Mouse (Mus musculus) limb, embryonic 11.5 days (tissue): ENCODE results near the gene Clk3. TPM values are rescaled to one million over a fixed set of nuclear protein-coding genes. Genes with fewer than 3 reads are reported as not detected.

Experiments used
- ATAC-seq: fragments of 200-750 bp; cut with Nextera tagmentation; 2 replicates; pipeline ENCODE4 v1.8.0; 2017; ENCODE audit warnings: low read depth; ENCODE audit not compliant: insufficient number of reproducible peaks, low FRiP score, low TSS enrichment
- DNase-seq: peaks from one replicate; pipeline ENCODE4 v3.0.0-alpha.2; 2015; ENCODE audit warnings: low spot score
- H3K27ac ChIP-seq: fragments of 300-500 bp; sonication (generic); replicated peaks from 2 replicates; pipeline ENCODE4 v1.5.1; 2014; ENCODE audit warnings: low read depth, mild to moderate bottlenecking, low read length
- H3K27me3 ChIP-seq: fragments of 300-500 bp; sonication (generic); 2 replicates; pipeline ENCODE4 v1.6.1; 2014; ENCODE audit warnings: mild to moderate bottlenecking, low read length, mixed read lengths; ENCODE audit not compliant: control insufficient read depth, insufficient read depth
- H3K36me3 ChIP-seq: fragments of 300-500 bp; sonication (generic); 2 replicates; pipeline ENCODE4 v1.6.1; 2014; ENCODE audit warnings: mild to moderate bottlenecking, low read length, moderate library complexity, mixed read lengths; ENCODE audit not compliant: control insufficient read depth, insufficient read depth
- H3K4me1 ChIP-seq: fragments of 300-500 bp; sonication (generic); 2 replicates; pipeline ENCODE4 v1.6.1; 2014; ENCODE audit warnings: low read length, mixed read lengths; ENCODE audit not compliant: control insufficient read depth, insufficient read depth
- H3K4me2 ChIP-seq: fragments of 300-500 bp; sonication (generic); 2 replicates; pipeline ENCODE4 v1.6.1; 2014; ENCODE audit warnings: low read depth, mild to moderate bottlenecking, moderate library complexity; ENCODE audit not compliant: severe bottlenecking
- H3K4me3 ChIP-seq: fragments of 300-500 bp; sonication (generic); 2 replicates; pipeline ENCODE4 v1.5.1; 2014; ENCODE audit warnings: low read depth, low read length
- H3K9ac ChIP-seq: fragments of 300-500 bp; sonication (generic); 2 replicates; pipeline ENCODE4 v1.6.1; 2014; ENCODE audit warnings: mild to moderate bottlenecking, low read length
- H3K9me3 ChIP-seq: fragments of 300-500 bp; sonication (generic); 2 replicates; pipeline ENCODE4 v1.6.1; 2016; ENCODE audit warnings: low read length; ENCODE audit not compliant: control insufficient read depth
- WGBS: fragments of 180-500 bp; shearing (Covaris S2); extraction: QIAGEN DNeasy Blood & Tissue Kit; methylation state at CpG from one replicate; pipeline ENCODE4 v1.1.7; 2014; 5-methylcytosine and 5-hydroxymethylcytosine counted together
- polyA plus RNA-seq: library from polyadenylated mRNA; unstranded; fragments of >200 nt; fragmentation: Nextera tagmentation; extraction: Ambion mirVana; gene quantifications from 2 replicates; pipeline ENCODE4 v1.2.1, GENCODE M21; 2014

Clk3 gene
- polyA plus RNA-seq, 1 experiment from 2014 or later: 72.2 TPM

DNA sequence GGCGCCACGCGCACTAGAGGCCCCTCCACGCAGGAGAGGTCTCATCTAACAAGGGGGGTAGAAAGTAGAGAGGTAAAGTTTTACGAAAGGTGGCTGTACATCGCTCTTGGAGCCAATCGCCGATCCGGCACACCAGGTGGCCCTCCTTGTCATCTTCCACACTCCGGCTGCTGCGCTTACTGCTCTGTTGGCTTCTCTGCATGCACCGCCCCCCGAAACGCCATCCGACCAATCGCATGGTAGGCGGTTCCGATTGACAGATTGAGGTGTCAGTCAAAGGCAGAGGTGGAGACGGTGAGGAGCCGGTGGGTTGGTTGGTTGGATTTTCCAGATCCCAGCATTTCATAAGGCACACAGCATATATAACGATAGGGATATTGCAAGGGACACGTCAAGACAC lies 7.1 kb downstream of the Clk3 start:
- peaks cover 9% of the 10 kb centered on the region; the same call in 1 of the 2 replicates for H3K4me1 ChIP-seq
- H3K9me3 ChIP-seq: no peaks in the 10 kb centered on the region
- ATAC-seq (no peak), DNase-seq (no peak)
- H3K4me3 ChIP-seq: no peak overlapping the region
- no peaks in the 10 kb centered on the region for H3K27me3 ChIP-seq
- 93% methylated on average over 22 of the region's 22 CpGs for WGBS
- H3K27ac ChIP-seq: no peak overlapping the region
- no peak overlapping the region for H3K4me2 ChIP-seq
- no peak overlapping the region for H3K9ac ChIP-seq
- peaks cover 43% of the 10 kb centered on the region for H3K36me3 ChIP-seq

DNA sequence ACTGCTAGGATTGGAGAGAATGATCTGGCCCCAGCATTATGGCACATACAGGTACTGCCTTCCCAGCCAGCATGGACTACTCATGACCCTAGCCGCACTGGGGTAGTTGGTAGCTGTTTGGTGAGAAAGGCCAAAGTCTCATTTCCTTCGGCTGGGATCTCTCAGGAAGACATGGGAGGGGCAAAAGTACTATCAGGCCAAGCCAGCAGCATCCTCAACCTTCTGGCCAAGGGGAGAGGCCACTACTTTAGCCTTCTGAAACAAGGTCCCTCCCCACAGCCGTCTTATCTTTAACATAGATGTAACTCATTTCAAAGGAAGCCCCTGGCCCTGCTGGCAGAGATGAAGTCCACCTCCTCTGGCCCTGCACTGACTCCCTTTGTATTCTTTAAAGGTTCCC lies 8.1 kb downstream of the Clk3 start:
- no peaks in the 10 kb centered on the region for H3K27me3 ChIP-seq
- H3K4me3 ChIP-seq: no peak overlapping the region
- H3K9ac ChIP-seq: no peak overlapping the region
- no peak for DNase-seq
- no peak overlapping the region for H3K27ac ChIP-seq
- 86% methylated on average over 3 of the region's 3 CpGs for WGBS
- H3K4me2 ChIP-seq: no peak overlapping the region
- peaks cover 3% of the 10 kb centered on the region; the same call in 1 of the 2 replicates for H3K4me1 ChIP-seq
- no peaks in the 10 kb centered on the region for H3K9me3 ChIP-seq
- no peak for ATAC-seq
- peaks cover 49% of the 10 kb centered on the region for H3K36me3 ChIP-seq

DNA sequence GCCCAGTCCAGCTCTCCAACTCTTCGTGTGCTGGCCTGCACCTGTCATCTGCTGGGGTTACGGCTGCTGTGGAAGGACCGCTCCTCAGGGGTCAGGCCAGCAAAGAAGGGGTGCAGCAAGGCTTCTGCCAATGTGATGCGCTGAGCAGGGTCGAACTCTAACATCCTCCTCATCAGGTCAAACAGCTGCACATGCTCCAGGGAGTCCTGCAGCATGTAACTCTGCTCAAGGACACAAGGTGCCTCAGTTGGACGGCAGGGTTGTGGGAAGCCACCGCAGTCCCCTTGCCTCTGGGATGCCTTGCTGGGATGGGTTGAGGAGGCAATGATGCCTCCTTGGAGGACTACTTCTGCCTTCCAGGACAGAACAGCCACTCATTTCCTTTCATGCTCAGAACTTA lies 14.8 kb downstream of the Clk3 start:
- WGBS: 92% methylated on average over 7 of the region's 7 CpGs
- Histone ChIP-seq H3K9me3 (no peaks in the 10 kb centered on the region), H3K36me3 (peaks cover 46% of the 10 kb centered on the region), H3K9ac (no peak overlapping the region), H3K4me3 (no peak overlapping the region), H3K27ac (no peak overlapping the region), H3K4me2 (no peak overlapping the region), H3K27me3 (no peaks in the 10 kb centered on the region), H3K4me1 (no peaks in the 10 kb centered on the region)
- ATAC-seq (no peak), DNase-seq (no peak)

GRCm38 (mm10) chr9:57748831-57749230 lies 16.8 kb downstream of the Clk3 start:
- DNase-seq: no peak
- H3K27ac ChIP-seq: no peak overlapping the region
- H3K9me3 ChIP-seq: no peaks in the 10 kb centered on the region
- H3K4me1 ChIP-seq: no peaks in the 10 kb centered on the region
- H3K9ac ChIP-seq: no peak overlapping the region
- H3K36me3 ChIP-seq: peaks cover 39% of the 10 kb centered on the region; the same call in 1 of the 2 replicates
- no peaks in the 10 kb centered on the region for H3K27me3 ChIP-seq
- WGBS: 87% methylated on average over 1 of the region's 1 CpGs
- no peak overlapping the region for H3K4me3 ChIP-seq
- ATAC-seq: no peak
- no peak overlapping the region for H3K4me2 ChIP-seq

GRCm38 (mm10) chr9:57748137-57748536 lies 17.5 kb downstream of the Clk3 start:
- no peaks in the 10 kb centered on the region for H3K27me3 ChIP-seq
- ATAC-seq: no peak
- 92% methylated on average over 6 of the region's 6 CpGs for WGBS

DNA sequence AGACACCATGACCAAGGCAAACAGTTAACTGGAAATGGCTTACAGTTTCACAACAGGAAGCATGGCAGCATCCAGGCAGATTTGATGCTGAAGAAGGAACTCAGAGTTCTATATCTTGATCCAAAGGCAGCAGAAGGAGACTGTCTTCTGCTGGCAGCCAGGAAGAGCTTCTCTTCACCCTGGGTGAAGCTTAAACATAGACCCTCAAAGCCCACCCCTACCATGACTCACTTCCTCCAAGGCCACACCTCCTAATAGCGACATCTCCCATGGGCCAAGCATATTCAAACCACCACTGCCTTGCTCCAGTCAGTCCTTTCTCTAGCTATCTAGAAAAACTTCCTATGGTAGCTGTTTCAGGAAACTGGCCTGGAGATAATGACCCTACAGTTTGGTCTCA lies 18.6 kb downstream of the Clk3 start:
- WGBS: 81% methylated on average over 1 of the region's 1 CpGs
- Histone ChIP-seq H3K36me3 (peaks cover 27% of the 10 kb centered on the region; the same call in 1 of the 2 replicates), H3K27ac (no peak overlapping the region), H3K9me3 (no peaks in the 10 kb centered on the region), H3K4me3 (no peak overlapping the region), H3K9ac (no peak overlapping the region), H3K27me3 (no peaks in the 10 kb centered on the region), H3K4me1 (no peaks in the 10 kb centered on the region), H3K4me2 (no peak overlapping the region)
- DNase-seq (no peak), ATAC-seq (no peak)

More at GRCm38 (mm10) chr9:57748137-57748536, 17.5 kb downstream of the Clk3 start:
- no peak for DNase-seq
- H3K27ac ChIP-seq: no peak overlapping the region
- H3K9ac ChIP-seq: no peak overlapping the region
- no peaks in the 10 kb centered on the region for H3K9me3 ChIP-seq
- H3K4me3 ChIP-seq: no peak overlapping the region
- H3K4me1 ChIP-seq: no peaks in the 10 kb centered on the region
- peaks cover 33% of the 10 kb centered on the region; the same call in 1 of the 2 replicates for H3K36me3 ChIP-seq
- no peak overlapping the region for H3K4me2 ChIP-seq

DNA sequence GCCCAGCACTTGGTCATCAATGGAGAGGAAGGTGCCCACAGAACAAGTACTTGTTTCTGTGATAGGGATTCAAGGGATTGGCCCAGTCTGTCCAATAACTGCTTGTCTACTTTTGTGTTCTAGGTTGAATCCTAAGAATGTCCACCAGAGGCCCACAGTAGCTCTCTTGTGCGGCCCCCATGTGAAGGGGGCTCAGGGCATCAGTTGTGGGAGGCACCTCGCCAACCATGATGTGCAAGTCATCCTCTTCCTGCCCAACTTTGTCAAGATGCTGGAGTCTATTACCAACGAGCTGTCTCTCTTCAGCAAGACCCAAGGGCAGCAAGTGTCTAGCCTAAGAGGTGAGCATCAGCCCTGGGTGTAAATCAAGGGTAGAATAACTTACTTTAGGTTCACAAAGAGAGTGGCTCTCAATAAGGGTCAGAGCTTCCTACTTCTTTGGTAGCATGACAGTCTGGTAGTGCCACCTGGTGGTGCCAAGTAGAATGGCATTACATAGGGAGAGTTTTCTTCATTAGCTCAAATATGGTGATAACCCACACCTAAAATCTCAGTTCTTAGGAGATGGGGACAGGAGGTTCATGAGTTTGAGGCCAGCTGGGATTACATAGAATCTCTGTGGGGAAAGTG lies 21.1 kb downstream of the Clk3 start:
- Histone ChIP-seq H3K4me3 (no peak overlapping the region), H3K9me3 (no peaks in the 10 kb centered on the region), H3K27me3 (no peaks in the 10 kb centered on the region), H3K4me2 (no peak overlapping the region), H3K9ac (no peak overlapping the region), H3K27ac (no peak overlapping the region), H3K4me1 (no peaks in the 10 kb centered on the region), H3K36me3 (peaks cover 13% of the 10 kb centered on the region; the same call in 1 of the 2 replicates)
- ATAC-seq (no peak), DNase-seq (peak; percentile 52)
- 79% methylated on average over 3 of the region's 3 CpGs for WGBS

GRCm38 (mm10) chr9:57739863-57740262 lies 25.8 kb downstream of the Clk3 start:
- DNase-seq (no peak), ATAC-seq (no peak)
- no peak overlapping the region for H3K27ac ChIP-seq
- no peak overlapping the region for H3K4me3 ChIP-seq
- no peaks in the 10 kb centered on the region for H3K4me1 ChIP-seq
- WGBS: 91% methylated on average over 5 of the region's 5 CpGs
- H3K36me3 ChIP-seq: peaks cover 6% of the 10 kb centered on the region; the same call in 1 of the 2 replicates
- no peaks in the 10 kb centered on the region for H3K9me3 ChIP-seq
- H3K27me3 ChIP-seq: no peaks in the 10 kb centered on the region
- H3K9ac ChIP-seq: no peak overlapping the region
- H3K4me2 ChIP-seq: no peak overlapping the region

DNA sequence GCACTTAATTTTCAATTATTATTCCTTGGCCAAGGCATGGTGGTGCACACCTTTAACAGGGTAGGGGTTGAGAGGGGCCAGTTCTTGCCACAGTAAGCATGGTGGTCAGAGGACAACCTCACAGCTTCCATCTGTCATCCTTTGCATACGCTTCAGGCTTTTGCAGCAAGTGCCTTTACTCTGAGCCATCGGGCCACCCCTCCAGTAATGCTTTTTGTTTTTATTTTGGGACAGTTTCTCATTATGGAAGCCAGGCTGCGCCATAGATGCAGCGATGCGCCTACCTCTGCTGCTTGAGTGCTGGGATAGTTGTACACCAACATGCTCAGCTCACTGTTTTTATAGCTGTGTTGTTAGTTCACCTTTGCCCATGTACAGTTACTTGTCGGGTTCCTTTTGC lies 32.1 kb downstream of the Clk3 start:
- 92% methylated on average over 6 of the region's 6 CpGs for WGBS
- Histone ChIP-seq H3K4me1 (no peaks in the 10 kb centered on the region), H3K27ac (no peak overlapping the region), H3K27me3 (no peaks in the 10 kb centered on the region), H3K4me3 (no peak overlapping the region), H3K9me3 (no peaks in the 10 kb centered on the region), H3K36me3 (no peaks in the 10 kb centered on the region; the same call in 1 of the 2 replicates), H3K9ac (no peak overlapping the region), H3K4me2 (no peak overlapping the region)
- DNase-seq (no peak), ATAC-seq (no peak)
